Comparison of ENCODE assay signal across 17 mouse cellular contexts in the genomic region with DNA sequence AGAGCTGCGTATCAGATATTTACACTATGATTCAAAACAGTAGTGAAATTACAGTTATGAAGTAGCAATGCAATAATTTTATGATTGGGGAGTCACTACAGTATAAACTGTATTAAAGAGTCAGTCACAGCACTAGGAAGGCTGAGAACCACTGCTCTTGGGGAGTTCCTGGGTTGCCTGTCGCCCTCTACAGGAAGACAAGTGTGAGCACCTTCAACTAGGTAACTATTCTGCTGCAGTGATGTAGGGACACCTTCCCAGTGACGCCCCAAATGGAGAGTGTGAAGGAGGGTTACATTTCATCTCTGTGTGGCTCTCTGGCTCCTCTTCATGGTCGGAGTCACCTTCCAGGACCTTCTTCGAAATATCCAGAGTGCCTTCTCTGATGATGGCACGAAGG. TPM values are rescaled to one million over a fixed set of nuclear protein-coding genes. Genes with fewer than 3 reads are reported as not detected.
DNase-seq lines count a peak whose midpoint lies in the region; ATAC-seq and TF ChIP-seq lines count a peak whose summit lies in the region.
"Had no signal": no experiment of that assay in that cellular context is flagged by ENCODE, and none has a peak within 500 bp of the region (broad histone marks: within the 10 kb centered on the region; RNA-seq: fewer than 3 reads in every experiment).

No protein-coding gene starts in this region.

- no peak for TF ChIP-seq POLR2A in heart, adult 2 months (IDR thresholded peaks at IDR 0.05; ENCODE audit: insufficient read depth, low read depth, low read length)

- peak; percentile 60 for TF ChIP-seq CTCF in heart, adult 2 months (IDR thresholded peaks at IDR 0.05)
- peak; percentile 56 for TF ChIP-seq CTCF in lung, postnatal 0 days (IDR thresholded peaks at IDR 0.05)
- TF ChIP-seq CTCF in G1E (IDR thresholded peaks at IDR 0.05; ENCODE audit: low read depth, low read length): 0 out of 2 replicates have a peak, but pooled peaks have one; percentile 18

- 0 out of 2 replicates have a peak, but pooled peaks cover 1% of the 10 kb centered on the region for H3K4me1 ChIP-seq in heart, adult 2 months (ENCODE audit: control insufficient read depth, insufficient read depth, low read length)
- no peaks in the 10 kb centered on the region for H3K4me1 ChIP-seq in lung, postnatal 0 days (ENCODE audit: insufficient read depth, low read depth, low read length)
- H3K4me1 ChIP-seq in G1E (ENCODE audit: insufficient read depth, low read depth, low read length): no peaks in the 10 kb centered on the region
- peaks cover 5% of the 10 kb centered on the region; the same call in 1 of the 2 replicates for H3K4me1 ChIP-seq in hindbrain, embryonic 10.5 days (replicated peaks)
- no peaks in the 10 kb centered on the region for H3K4me1 ChIP-seq in intestine, embryonic 15.5 days (replicated peaks)
- H3K4me1 ChIP-seq: forebrain, embryonic 12.5 days; midbrain, embryonic 15.5 days had no signal

- no peaks in the 10 kb centered on the region for H3K79me2 ChIP-seq in heart, adult 2 months (replicated peaks; ENCODE audit: control insufficient read depth, insufficient read depth, low read length)

- no peak for TF ChIP-seq EP300 in heart, adult 2 months (IDR thresholded peaks at IDR 0.05; ENCODE audit: insufficient read depth, low read depth, low read length)
- TF ChIP-seq EP300 in lung, postnatal 0 days (IDR thresholded peaks at IDR 0.05): no peak

- H3K36me3 ChIP-seq in heart, adult 2 months (ENCODE audit: control insufficient read depth, insufficient read depth, low read length): no peaks in the 10 kb centered on the region
- H3K36me3 ChIP-seq in lung, postnatal 0 days (ENCODE audit: insufficient read depth, low read length): no peaks in the 10 kb centered on the region
- H3K36me3 ChIP-seq in G1E (replicated peaks): no peaks in the 10 kb centered on the region
- no peaks in the 10 kb centered on the region for H3K36me3 ChIP-seq in hindbrain, embryonic 10.5 days
- H3K36me3 ChIP-seq in intestine, embryonic 15.5 days: no peaks in the 10 kb centered on the region
- H3K36me3 ChIP-seq: forebrain, embryonic 12.5 days; midbrain, embryonic 15.5 days had no signal

- no peak overlapping the region for H3K9ac ChIP-seq in heart, adult 2 months (ENCODE audit: low read depth, low read length)
- H3K9ac ChIP-seq in lung, postnatal 0 days (replicated peaks; ENCODE audit: low read depth): no peak overlapping the region
- H3K9ac ChIP-seq in intestine, embryonic 15.5 days: no peak overlapping the region
- H3K9ac ChIP-seq: forebrain, embryonic 12.5 days; midbrain, embryonic 15.5 days had no signal

- H3K9me3 ChIP-seq in lung, postnatal 0 days (ENCODE audit: low read length): no peaks in the 10 kb centered on the region
- no peaks in the 10 kb centered on the region for H3K9me3 ChIP-seq in G1E (replicated peaks)
- no peaks in the 10 kb centered on the region for H3K9me3 ChIP-seq in hindbrain, embryonic 10.5 days
- no peaks in the 10 kb centered on the region for H3K9me3 ChIP-seq in intestine, embryonic 15.5 days
- H3K9me3 ChIP-seq: forebrain, embryonic 12.5 days; midbrain, embryonic 15.5 days had no signal

- no peak overlapping the region for H3K4me3 ChIP-seq in heart, adult 2 months
- no peak overlapping the region for H3K4me3 ChIP-seq in lung, postnatal 0 days (ENCODE audit: low read depth, low read length)
- H3K4me3 ChIP-seq in G1E (ENCODE audit: low read depth, low read length): no peak overlapping the region
- H3K4me3 ChIP-seq in hindbrain, embryonic 10.5 days: no peak overlapping the region
- H3K4me3 ChIP-seq in intestine, embryonic 15.5 days (replicated peaks): no peak overlapping the region
- H3K4me3 ChIP-seq: forebrain, embryonic 12.5 days; midbrain, embryonic 15.5 days had no signal

- intact Hi-C loops in heart, adult 2 months (cut with DNase I): loop anchor here (2.0 kb wide), 1 partner anchor 66 kb away; no protein-coding TSS in a partner anchor

- no peak overlapping the region for H3K27ac ChIP-seq in heart, adult 2 months
- H3K27ac ChIP-seq in lung, postnatal 0 days (ENCODE audit: low read length): no peak overlapping the region
- H3K27ac ChIP-seq in hindbrain, embryonic 10.5 days: no peak overlapping the region
- no peak overlapping the region for H3K27ac ChIP-seq in intestine, embryonic 15.5 days
- H3K27ac ChIP-seq: forebrain, embryonic 12.5 days; midbrain, embryonic 15.5 days had no signal

- no peak for DNase-seq in heart, adult 2 months
- DNase-seq in heart, adult 9 months (ENCODE audit: low spot score in 2 of 2): no peak
- DNase-seq in lung, postnatal 0 days (ENCODE audit: low spot score): no peak
- DNase-seq in lung, postnatal 4 days: no peak
- DNase-seq in G1E (ENCODE audit: low spot score): no peak
- DNase-seq in hindbrain, embryonic 10.5 days (ENCODE audit: low spot score): no peak
- DNase-seq: adrenal gland, postnatal 14 days; cerebellum, adult 18-20 months; kidney, postnatal 14 days; thymus, adult 18-20 months had no signal

- no peak for ATAC-seq in lung, postnatal 0 days
- ATAC-seq in G1E (ENCODE audit: extremely low read depth, insufficient number of reproducible peaks, low FRiP score, poor library complexity, severe bottlenecking): peak; percentile 40; the same call in 1 of the 2 replicates
- ATAC-seq in megakaryocyte progenitor cell, adult 5-6 weeks (replicated peaks; ENCODE audit: poor library complexity): peak; percentile 73
- ATAC-seq in intestine, embryonic 15.5 days: no peak
- ATAC-seq: midbrain, embryonic 15.5 days had no signal

- H3K27me3 ChIP-seq in heart, adult 2 months (ENCODE audit: control insufficient read depth, insufficient read depth, low read length): no peaks in the 10 kb centered on the region
- no peaks in the 10 kb centered on the region for H3K27me3 ChIP-seq in lung, postnatal 0 days (replicated peaks; ENCODE audit: insufficient read depth, low read length)
- H3K27me3 ChIP-seq in G1E (ENCODE audit: insufficient read depth, low read length): peaks cover 9% of the 10 kb centered on the region
- no peaks in the 10 kb centered on the region for H3K27me3 ChIP-seq in hindbrain, embryonic 10.5 days (ENCODE audit: insufficient read depth, poor library complexity, severe bottlenecking)
- no peaks in the 10 kb centered on the region for H3K27me3 ChIP-seq in intestine, embryonic 15.5 days (replicated peaks)
- H3K27me3 ChIP-seq: forebrain, embryonic 12.5 days; midbrain, embryonic 15.5 days had no signal

- 78% methylated on average over 6 of the region's 6 CpGs for WGBS in heart, adult 2 months
- 79% methylated on average over 6 of the region's 6 CpGs for WGBS in lung, postnatal 0 days
- 68% methylated on average over 6 of the region's 6 CpGs for WGBS in hindbrain, embryonic 10.5 days
- 70% methylated on average over 6 of the region's 6 CpGs for WGBS in intestine, embryonic 15.5 days

- no peak overlapping the region for H3K4me2 ChIP-seq in lung, postnatal 0 days (replicated peaks; ENCODE audit: low read depth, low read length)
- no peak overlapping the region for H3K4me2 ChIP-seq in intestine, embryonic 15.5 days (replicated peaks)
- H3K4me2 ChIP-seq: forebrain, embryonic 12.5 days; midbrain, embryonic 15.5 days had no signal

RNA-seq across cellular contexts. Expression of gene Creg2, which starts 29.3 kb away (rescaled TPM):
- under 1 TPM in 1 of 2 experiments, not detected in 1; 0.05 TPM for total RNA-seq in heart, adult 2 months (2021)
- polyA plus RNA-seq in heart, adult 2 months (2012; rRNA removed): 0.06 TPM in 1 of 2 replicates, not detected in the other
- 0.10 and 0.11 TPM in 2 replicates for polyA plus RNA-seq in lung, postnatal 0 days (2015; fragmentation: Nextera tagmentation; extraction: Ambion mirVana)
- total RNA-seq in G1E (2014; fragmentation: Nextera tagmentation) (not detected in 2 replicates), G1E (2017) (0.05 and 0.06 TPM in 2 replicates)
- not detected in 2 replicates for polyA plus RNA-seq in G1E (2012)
- total RNA-seq in megakaryocyte progenitor cell, adult 5-6 weeks (2015): not detected in 2 replicates
- total RNA-seq in megakaryocyte progenitor cell, adult 5-6 weeks (2017): not detected in 2 replicates
- 0.35 and 0.78 TPM in 2 replicates for polyA plus RNA-seq in hindbrain, embryonic 10.5 days (2016; fragmentation: Nextera tagmentation; extraction: Ambion mirVana)
- polyA plus RNA-seq in intestine, embryonic 15.5 days (2015; fragmentation: Nextera tagmentation; extraction: Ambion mirVana): 0.37 and 0.39 TPM in 2 replicates
- total RNA-seq: hematopoietic stem cell, adult 5-6 weeks had no signal
- polyA plus RNA-seq: liver, embryonic 16.5 days had no signal

RNA-seq across cellular contexts. Expression of gene Rfx8, which starts 40.3 kb away (rescaled TPM):
- under 1 TPM; 0.20 to 0.26 TPM for total RNA-seq in heart, adult 2 months (2021)
- 0.35 and 0.47 TPM in 2 replicates for polyA plus RNA-seq in heart, adult 2 months (2012; rRNA removed)
- 0.24 and 0.27 TPM in 2 replicates for polyA plus RNA-seq in lung, postnatal 0 days (2015; fragmentation: Nextera tagmentation; extraction: Ambion mirVana)
- not detected in 2 replicates for total RNA-seq in G1E (2014; fragmentation: Nextera tagmentation)
- 0.22 TPM in 1 of 2 replicates, not detected in the other for total RNA-seq in G1E (2017)
- not detected in 2 replicates for polyA plus RNA-seq in G1E (2012)
- 0.10 and 0.59 TPM in 2 replicates for total RNA-seq in megakaryocyte progenitor cell, adult 5-6 weeks (2015)
- total RNA-seq in megakaryocyte progenitor cell, adult 5-6 weeks (2017): 0.34 and 0.62 TPM in 2 replicates
- polyA plus RNA-seq in hindbrain, embryonic 10.5 days (2016; fragmentation: Nextera tagmentation; extraction: Ambion mirVana): 0.12 and 0.22 TPM in 2 replicates
- 0.13 and 0.20 TPM in 2 replicates for polyA plus RNA-seq in intestine, embryonic 15.5 days (2015; fragmentation: Nextera tagmentation; extraction: Ambion mirVana)
- total RNA-seq: neutrophil, adult 5-6 weeks had no signal
- polyA plus RNA-seq: forebrain, embryonic 12.5 days had no signal

Comparison
In these comparisons a context has a peak if more than half of its experiments do, and no peak if none do; other contexts are left out.
1. ATAC-seq: peak in G1E (single experiment) and megakaryocyte progenitor cell, adult 5-6 weeks (single experiment); none in lung, postnatal 0 days (single experiment) and intestine, embryonic 15.5 days (single experiment).
2. Peak in every context shown above with its lines, with median percentiles within 50 percentile points of each other: CTCF ChIP-seq.